Mouse (Mus musculus): ENCODE data around the gene Khdc1a.
"Not testable (repeated sequence)": the region's sequence is repeated elsewhere in the genome, so short reads cannot be mapped to it uniquely, and the experiment has no call there.

Khdc1a gene

GRCm38 (mm10) chr1:21349341-21349740 lies at the start of gene Khdc1a:
Gene Khdc1a (plus strand): TSS chr1:21349641.
- DNase-seq (ENCODE audit: low spot score in 2 of 2) = no peak

- no peak for DNase-seq (ENCODE audit: low spot score in 2 of 2)
These were observed 49.6 kb upstream of the Khdc1a start for GRCm38 (mm10) chr1:21299826-21300225.

GRCm38 (mm10) chr1:21301686-21302085 lies 47.8 kb upstream of the Khdc1a start:
- no peak for DNase-seq (ENCODE audit: low spot score in 2 of 2)

GRCm38 (mm10) chr1:21304174-21304573 lies 45.3 kb upstream of the Khdc1a start:
- DNase-seq (ENCODE audit: low spot score in 2 of 2) = no peak

- no peak for DNase-seq (ENCODE audit: low spot score in 2 of 2)
These were observed 44.8 kb upstream of the Khdc1a start for GRCm38 (mm10) chr1:21304646-21305045.

- DNase-seq (ENCODE audit: low spot score in 2 of 2) = no peak
These were observed 44.0 kb upstream of the Khdc1a start for GRCm38 (mm10) chr1:21305443-21305842.

GRCm38 (mm10) chr1:21314336-21314735 lies 35.1 kb upstream of the Khdc1a start:
- DNase-seq (ENCODE audit: low spot score in 2 of 2) = no peak

- no peak for DNase-seq (ENCODE audit: low spot score in 2 of 2)
These were observed 33.7 kb upstream of the Khdc1a start for GRCm38 (mm10) chr1:21315756-21316155.

- no peak for DNase-seq (ENCODE audit: low spot score in 2 of 2)
These were observed 33.1 kb upstream of the Khdc1a start for GRCm38 (mm10) chr1:21316305-21316704.

GRCm38 (mm10) chr1:21318202-21318601 lies 31.2 kb upstream of the Khdc1a start:
- no peak for DNase-seq (ENCODE audit: low spot score in 2 of 2)

- DNase-seq (ENCODE audit: low spot score in 2 of 2) = not testable (repeated sequence)
These were observed 29.2 kb upstream of the Khdc1a start for GRCm38 (mm10) chr1:21320271-21320670.

GRCm38 (mm10) chr1:21321656-21322055 lies 27.8 kb upstream of the Khdc1a start:
- DNase-seq (ENCODE audit: low spot score in 2 of 2) = no peak

GRCm38 (mm10) chr1:21323996-21324574 lies 25.4 kb upstream of the Khdc1a start:
- no peak for DNase-seq (ENCODE audit: low spot score in 2 of 2)

GRCm38 (mm10) chr1:21324633-21325032 lies 24.8 kb upstream of the Khdc1a start:
- no peak for DNase-seq (ENCODE audit: low spot score in 2 of 2)

GRCm38 (mm10) chr1:21326733-21327132 lies 22.7 kb upstream of the Khdc1a start:
- no peak for DNase-seq (ENCODE audit: low spot score in 2 of 2)

GRCm38 (mm10) chr1:21331161-21331560 lies 18.3 kb upstream of the Khdc1a start:
- not testable (repeated sequence) for DNase-seq (ENCODE audit: low spot score in 2 of 2)

- peak in 1 of 2 experiments; percentile 12 for DNase-seq (ENCODE audit: low spot score in 2 of 2)
These were observed 16.0 kb upstream of the Khdc1a start for GRCm38 (mm10) chr1:21333222-21333973.

- no peak for DNase-seq (ENCODE audit: low spot score in 2 of 2)
These were observed 13.6 kb upstream of the Khdc1a start for GRCm38 (mm10) chr1:21335836-21336235.

- DNase-seq (ENCODE audit: low spot score in 2 of 2) = no peak
These were observed 8.7 kb upstream of the Khdc1a start for GRCm38 (mm10) chr1:21340745-21341144.

GRCm38 (mm10) chr1:21344253-21344652 lies 5.2 kb upstream of the Khdc1a start:
- peak in 1 of 2 experiments; percentile 44 for DNase-seq (ENCODE audit: low spot score in 2 of 2)

- not testable (repeated sequence) for DNase-seq (ENCODE audit: low spot score in 2 of 2)
These were observed 4.7 kb upstream of the Khdc1a start for GRCm38 (mm10) chr1:21344752-21345151.

- DNase-seq (ENCODE audit: low spot score in 2 of 2) = not testable (repeated sequence)
These were observed 18.6 kb downstream of the Khdc1a start, which contains the start of gene Khdc1c for GRCm38 (mm10) chr1:21368031-21368430. Gene Khdc1c (plus strand): TSS chr1:21368331.

GRCm38 (mm10) chr1:21383256-21383655 lies 33.8 kb downstream of the Khdc1a start, which contains the start of gene Khdc1b:
Gene Khdc1b (plus strand): TSS chr1:21383556.
- DNase-seq (ENCODE audit: low spot score in 2 of 2) = no peak
